Mouse (Mus musculus): ENCODE data around the gene Dusp7. TPM values are rescaled to one million over a fixed set of nuclear protein-coding genes. Genes with fewer than 3 reads are reported as not detected.
A peak's percentile ranks its signal among the peaks of the same experiment; 100 is the strongest.

Gene Dusp7
- polyA plus RNA-seq, 1 experiment from 2014 or later = 16.3 TPM

DNA sequence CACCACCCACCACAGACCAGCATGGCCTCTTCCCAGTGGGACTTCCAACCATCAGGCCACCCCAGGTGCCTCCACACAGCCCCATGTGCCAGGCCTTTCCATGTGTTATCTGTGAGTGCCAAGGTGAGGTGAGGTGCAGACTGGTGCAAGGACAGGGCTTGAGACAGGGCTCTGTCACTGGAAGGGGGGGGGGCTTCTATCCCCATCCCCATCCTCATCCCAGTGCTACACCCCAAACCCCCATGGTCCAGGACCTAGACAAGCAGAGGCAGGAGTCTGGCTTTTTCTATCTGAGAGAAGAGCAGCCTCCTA lies 12.5 kb upstream of the Dusp7 start:
- Histone ChIP-seq H3K4me3 (replicated peaks) (no peak overlapping the region), H3K4me2 (no peak overlapping the region), H3K9ac (no peak overlapping the region), H3K4me1 (peaks cover 36% of the 10 kb centered on the region), H3K27me3 (no peaks in the 10 kb centered on the region), H3K9me3 (no peaks in the 10 kb centered on the region), H3K36me3 (replicated peaks) (no peaks in the 10 kb centered on the region), H3K27ac (peak overlapping the region; percentile 39)
- ATAC-seq (ENCODE audit: low FRiP score) = no peak

DNA sequence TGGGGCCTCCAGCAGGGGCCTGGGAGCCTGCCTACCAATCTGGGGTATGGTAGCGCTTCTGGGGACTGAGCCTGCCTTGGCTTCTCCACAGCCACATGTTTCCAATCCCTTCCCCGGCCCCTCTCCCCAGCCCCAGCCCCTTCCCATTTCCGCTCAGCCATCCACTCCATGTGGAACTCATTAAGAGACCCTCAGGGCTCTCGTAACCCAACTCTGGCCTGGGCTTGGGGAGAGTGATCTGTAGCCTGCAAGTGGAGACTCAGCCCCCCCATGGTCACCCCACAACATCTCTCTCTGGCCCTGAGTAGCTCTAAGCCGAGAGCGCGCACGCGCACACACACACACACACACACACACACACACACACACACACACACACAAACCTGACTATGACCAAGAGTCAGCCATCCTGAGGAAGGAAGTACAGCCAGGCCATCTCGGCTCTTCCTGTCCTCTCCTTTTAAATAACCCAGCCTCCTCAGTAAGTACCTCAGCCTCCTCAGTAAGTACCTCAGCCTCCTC lies 12.0 kb upstream of the Dusp7 start:
- no peak overlapping the region for H3K4me2 ChIP-seq
- no peaks in the 10 kb centered on the region for H3K36me3 ChIP-seq (replicated peaks)
- H3K4me1 ChIP-seq = peaks cover 36% of the 10 kb centered on the region
- WGBS = 76% methylated on average over 10 of the region's 10 CpGs
- peak overlapping the region; percentile 39; the same call in 1 of the 2 replicates for H3K27ac ChIP-seq
- no peak for ATAC-seq (ENCODE audit: low FRiP score)
- no peaks in the 10 kb centered on the region for H3K27me3 ChIP-seq
- no peak overlapping the region for H3K9ac ChIP-seq
- no peaks in the 10 kb centered on the region for H3K9me3 ChIP-seq
- no peak overlapping the region for H3K4me3 ChIP-seq (replicated peaks)

DNA sequence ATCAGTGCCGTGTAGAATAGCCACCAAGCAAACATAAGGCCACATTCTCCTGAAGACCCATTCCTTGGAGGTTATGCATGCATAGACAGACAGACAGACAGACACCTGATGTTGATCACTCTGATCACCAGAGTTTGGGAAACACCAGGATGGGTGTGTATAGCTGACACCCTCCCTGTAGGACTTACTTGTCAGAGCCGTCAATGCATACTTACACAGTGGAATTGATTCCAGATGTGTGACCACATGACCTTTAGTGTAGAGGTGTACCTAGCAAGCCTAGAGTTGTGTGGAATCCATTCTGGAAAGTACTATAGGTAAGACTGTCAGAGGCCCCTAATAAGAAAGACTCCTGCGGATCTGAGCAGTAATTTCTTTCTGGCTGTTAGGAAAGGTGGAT lies 11.3 kb upstream of the Dusp7 start:
- no peaks in the 10 kb centered on the region for H3K27me3 ChIP-seq
- H3K4me1 ChIP-seq = peaks cover 36% of the 10 kb centered on the region
- H3K9ac ChIP-seq = no peak overlapping the region
- H3K4me3 ChIP-seq (replicated peaks) = no peak overlapping the region
- H3K36me3 ChIP-seq (replicated peaks) = no peaks in the 10 kb centered on the region
- 75% methylated on average over 3 of the region's 3 CpGs for WGBS
- no peak for ATAC-seq (ENCODE audit: low FRiP score)
- H3K4me2 ChIP-seq = no peak overlapping the region
- no peaks in the 10 kb centered on the region for H3K9me3 ChIP-seq
- no peak overlapping the region for H3K27ac ChIP-seq

DNA sequence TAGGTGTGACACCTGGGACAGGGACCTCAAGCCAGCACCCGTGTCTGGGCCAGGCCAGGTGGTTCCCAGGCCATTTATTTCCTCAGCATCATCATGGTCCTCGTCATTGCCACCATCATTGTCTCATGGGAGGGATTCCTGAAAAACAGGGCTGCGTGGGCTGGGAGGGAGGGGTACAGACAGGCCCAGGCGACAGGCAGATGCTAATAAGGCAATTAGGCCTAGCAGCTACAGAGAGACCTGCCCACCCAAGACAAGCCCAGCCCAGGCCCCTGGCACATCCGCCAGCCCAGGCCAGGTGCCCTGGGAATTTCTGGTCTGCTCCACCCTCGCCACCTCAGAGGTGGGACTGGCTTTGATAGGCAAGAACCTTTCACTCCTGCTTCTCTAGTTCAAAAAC lies 9.1 kb upstream of the Dusp7 start:
- peaks cover 30% of the 10 kb centered on the region for H3K4me1 ChIP-seq
- ATAC-seq (ENCODE audit: low FRiP score) = no peak
- H3K9me3 ChIP-seq = no peaks in the 10 kb centered on the region
- H3K4me3 ChIP-seq (replicated peaks) = no peak overlapping the region
- H3K27me3 ChIP-seq = no peaks in the 10 kb centered on the region
- 43% methylated on average over 6 of the region's 6 CpGs for WGBS
- H3K27ac ChIP-seq = no peak overlapping the region
- no peak overlapping the region for H3K4me2 ChIP-seq
- no peak overlapping the region for H3K9ac ChIP-seq
- H3K36me3 ChIP-seq (replicated peaks) = no peaks in the 10 kb centered on the region

DNA sequence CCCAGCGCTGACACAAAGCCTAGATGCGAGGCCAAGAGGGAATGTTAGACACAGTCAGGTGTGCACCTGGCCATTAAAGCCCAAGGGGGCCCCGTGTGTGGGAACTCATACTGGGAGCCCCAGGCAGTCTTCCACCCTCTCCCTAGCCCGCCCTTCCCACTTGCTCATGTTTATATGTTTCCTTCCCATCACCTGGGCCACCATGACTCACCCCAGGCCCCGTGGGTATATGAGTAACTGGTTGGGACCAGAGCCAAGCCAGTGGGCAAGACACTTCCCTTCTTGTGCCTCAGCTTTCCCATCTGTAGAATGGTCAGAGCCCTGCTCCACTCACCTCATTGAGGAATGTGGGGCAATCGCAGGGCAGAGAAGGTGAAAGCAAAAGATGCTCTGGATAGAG lies 7.3 kb upstream of the Dusp7 start:
- 90% methylated on average over 6 of the region's 6 CpGs for WGBS
- Histone ChIP-seq H3K9me3 (no peaks in the 10 kb centered on the region), H3K27ac (no peak overlapping the region), H3K4me2 (no peak overlapping the region), H3K9ac (no peak overlapping the region), H3K36me3 (replicated peaks) (no peaks in the 10 kb centered on the region), H3K4me3 (replicated peaks) (no peak overlapping the region), H3K27me3 (0 out of 2 replicates have a peak, but pooled peaks cover under 1% of the 10 kb centered on the region), H3K4me1 (peaks cover 19% of the 10 kb centered on the region)
- ATAC-seq (ENCODE audit: low FRiP score) = no peak

DNA sequence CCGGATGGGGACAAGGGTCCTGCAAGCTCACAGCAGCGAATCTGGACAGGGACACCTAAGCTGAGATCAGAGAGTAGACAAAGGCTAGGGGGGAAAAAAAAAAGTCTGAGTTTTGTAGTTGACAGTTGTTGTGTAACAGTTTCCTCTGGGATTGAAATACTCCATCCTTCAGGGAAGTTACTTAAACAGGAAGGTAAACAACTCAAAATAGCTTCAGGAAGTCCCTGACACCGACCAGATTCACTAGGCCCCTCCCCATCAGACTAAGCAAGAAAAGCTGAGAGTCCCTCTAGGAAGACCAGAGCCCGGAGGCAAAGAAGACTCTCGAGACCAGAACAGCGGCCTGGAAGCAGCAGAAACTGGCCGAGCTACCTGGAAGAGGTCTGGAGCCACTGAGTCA lies 3.1 kb upstream of the Dusp7 start:
- WGBS = 85% methylated on average over 7 of the region's 7 CpGs
- Histone ChIP-seq H3K4me1 (peaks cover 29% of the 10 kb centered on the region), H3K4me3 (replicated peaks) (no peak overlapping the region), H3K9me3 (no peaks in the 10 kb centered on the region), H3K36me3 (replicated peaks) (no peaks in the 10 kb centered on the region), H3K4me2 (no peak overlapping the region), H3K27me3 (peaks cover 6% of the 10 kb centered on the region; the same call in 1 of the 2 replicates), H3K9ac (no peak overlapping the region), H3K27ac (no peak overlapping the region)
- no peak for ATAC-seq (ENCODE audit: low FRiP score)

DNA sequence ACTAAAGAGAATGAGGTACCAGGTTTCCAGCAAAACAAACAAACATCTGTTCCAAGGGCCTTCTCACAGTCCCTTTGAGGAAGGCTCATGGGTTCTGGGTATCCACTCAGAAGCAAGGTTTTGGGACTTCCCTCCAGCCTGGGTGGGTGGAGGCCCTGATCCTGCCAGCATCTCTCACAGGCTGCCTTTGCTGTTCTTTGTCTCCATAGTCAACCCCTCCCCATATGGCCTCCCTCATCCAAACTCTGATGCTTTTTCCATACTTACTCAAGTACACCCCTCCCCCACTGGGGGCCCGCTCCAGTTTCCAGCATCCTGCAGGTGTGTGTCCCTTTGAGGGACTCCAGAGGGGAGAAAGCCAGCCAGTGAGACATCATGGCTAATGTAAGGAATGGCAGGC lies 2.2 kb upstream of the Dusp7 start:
- Histone ChIP-seq H3K27ac (no peak overlapping the region), H3K9me3 (no peaks in the 10 kb centered on the region)

DNA sequence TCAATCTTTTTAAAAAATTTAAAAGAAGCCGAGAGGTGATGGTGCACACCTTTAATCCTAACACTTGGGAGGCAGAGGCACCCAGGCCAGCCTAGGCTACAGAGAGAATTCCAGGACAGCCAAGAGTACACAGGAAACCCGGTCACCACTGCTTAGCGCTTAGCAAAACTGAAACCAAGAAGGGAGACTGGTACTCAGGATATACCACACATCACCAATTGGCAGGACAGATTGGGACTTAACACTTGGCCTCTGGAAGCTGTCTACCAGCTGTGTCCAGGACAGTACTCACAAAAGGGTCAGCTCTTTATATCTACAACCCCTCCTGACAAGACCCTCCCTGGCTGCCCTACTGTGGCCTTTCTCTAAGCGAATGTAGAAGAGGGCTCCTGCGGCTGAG lies 1.4 kb upstream of the Dusp7 start:
- H3K9me3 ChIP-seq = no peaks in the 10 kb centered on the region
- peak overlapping the region; percentile 89 for H3K4me3 ChIP-seq (replicated peaks)
- H3K36me3 ChIP-seq (replicated peaks) = peaks cover 12% of the 10 kb centered on the region; the same call in 1 of the 2 replicates
- H3K27ac ChIP-seq = no peak overlapping the region
- peak overlapping the region; percentile 86 for H3K4me2 ChIP-seq
- peaks cover 6% of the 10 kb centered on the region; the same call in 1 of the 2 replicates for H3K27me3 ChIP-seq
- no peak for ATAC-seq (ENCODE audit: low FRiP score)
- WGBS = 16% methylated on average over 5 of the region's 5 CpGs
- H3K4me1 ChIP-seq = peaks cover 45% of the 10 kb centered on the region
- peak overlapping the region; percentile 47; the same call in 1 of the 2 replicates for H3K9ac ChIP-seq

More for the DNA sequence above, 2.2 kb upstream of the Dusp7 start:
- ATAC-seq (ENCODE audit: low FRiP score) = no peak
- peaks cover 6% of the 10 kb centered on the region; the same call in 1 of the 2 replicates for H3K27me3 ChIP-seq
- peaks cover 6% of the 10 kb centered on the region; the same call in 1 of the 2 replicates for H3K36me3 ChIP-seq (replicated peaks)
- H3K4me2 ChIP-seq = no peak overlapping the region
- no peak overlapping the region for H3K9ac ChIP-seq
- 58% methylated on average over 1 of the region's 1 CpGs for WGBS
- H3K4me3 ChIP-seq (replicated peaks) = no peak overlapping the region
- H3K4me1 ChIP-seq = peaks cover 37% of the 10 kb centered on the region

DNA sequence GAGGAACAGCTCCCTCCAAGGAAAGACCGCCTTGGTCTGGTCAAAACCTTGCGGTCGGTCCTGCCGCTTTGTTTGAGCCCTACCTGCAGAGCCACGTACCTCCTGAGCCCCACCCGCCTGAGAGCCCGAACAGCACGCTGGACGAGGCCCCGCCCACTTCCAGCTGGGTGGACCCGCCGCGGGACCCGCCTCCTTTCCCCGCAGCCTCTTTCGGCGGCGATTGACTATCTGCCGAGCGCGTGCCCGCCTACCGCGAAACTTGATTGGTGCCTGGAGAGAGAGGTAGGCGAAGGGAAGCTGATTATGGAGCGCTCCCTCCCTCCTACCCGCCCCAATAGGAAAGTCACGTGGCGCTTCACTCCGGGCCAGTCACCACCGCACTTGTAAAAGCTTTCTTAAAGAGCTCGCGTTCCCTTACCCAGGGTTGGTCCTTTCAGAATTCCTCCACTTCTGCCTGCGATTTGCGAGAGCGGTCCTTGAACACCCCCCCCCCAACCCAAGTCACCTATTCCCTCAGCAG lies 780 bp upstream of the Dusp7 start:
- Histone ChIP-seq H3K27me3 (peaks cover 6% of the 10 kb centered on the region; the same call in 1 of the 2 replicates), H3K4me1 (peaks cover 51% of the 10 kb centered on the region), H3K4me2 (peak overlapping the region; percentile 86), H3K9me3 (no peaks in the 10 kb centered on the region), H3K36me3 (replicated peaks) (peaks cover 18% of the 10 kb centered on the region), H3K27ac (peak overlapping the region; percentile 97), H3K9ac (peak overlapping the region; percentile 94), H3K4me3 (replicated peaks) (peak overlapping the region; percentile 89)
- 0% methylated on average over 36 of the region's 36 CpGs for WGBS
- peak; percentile 93 for ATAC-seq (ENCODE audit: low FRiP score)

DNA sequence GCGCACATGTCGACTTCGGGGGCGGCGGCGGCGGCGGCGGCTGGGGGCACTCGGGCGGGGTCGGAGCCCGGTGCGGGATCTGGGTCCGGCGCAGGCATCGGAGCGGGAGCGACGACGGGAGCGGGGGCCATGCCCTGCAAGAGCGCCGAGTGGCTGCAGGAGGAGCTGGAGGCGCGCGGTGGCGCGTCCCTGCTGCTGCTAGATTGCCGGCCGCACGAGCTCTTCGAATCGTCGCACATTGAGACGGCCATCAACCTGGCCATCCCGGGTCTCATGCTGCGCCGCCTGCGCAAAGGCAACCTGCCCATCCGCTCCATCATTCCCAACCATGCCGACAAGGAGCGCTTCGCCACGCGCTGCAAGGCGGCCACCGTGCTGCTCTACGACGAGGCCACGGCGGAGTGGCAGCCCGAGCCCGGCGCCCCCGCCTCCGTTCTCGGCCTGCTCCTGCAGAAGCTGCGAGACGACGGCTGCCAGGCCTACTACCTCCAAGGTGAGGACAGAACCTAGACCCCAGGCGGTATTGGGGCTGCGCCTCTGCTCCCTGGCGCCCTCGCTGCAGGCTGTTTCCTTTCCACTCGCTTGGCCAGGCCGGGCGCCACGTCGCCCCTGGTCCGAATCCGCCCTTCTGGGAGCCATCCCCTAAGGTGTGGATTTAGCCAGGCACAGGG lies 534 bp downstream of the Dusp7 start:
- Histone ChIP-seq H3K4me2 (peak overlapping the region; percentile 86), H3K36me3 (replicated peaks) (peaks cover 31% of the 10 kb centered on the region), H3K9ac (peak overlapping the region; percentile 94), H3K9me3 (no peaks in the 10 kb centered on the region), H3K27ac (peak overlapping the region; percentile 97), H3K4me3 (replicated peaks) (peak overlapping the region; percentile 89), H3K4me1 (peaks cover 54% of the 10 kb centered on the region), H3K27me3 (peaks cover 6% of the 10 kb centered on the region; the same call in 1 of the 2 replicates)
- WGBS = under 1% methylated on average over 63 of the region's 72 CpGs
- peak; percentile 39 for ATAC-seq (ENCODE audit: low FRiP score)

DNA sequence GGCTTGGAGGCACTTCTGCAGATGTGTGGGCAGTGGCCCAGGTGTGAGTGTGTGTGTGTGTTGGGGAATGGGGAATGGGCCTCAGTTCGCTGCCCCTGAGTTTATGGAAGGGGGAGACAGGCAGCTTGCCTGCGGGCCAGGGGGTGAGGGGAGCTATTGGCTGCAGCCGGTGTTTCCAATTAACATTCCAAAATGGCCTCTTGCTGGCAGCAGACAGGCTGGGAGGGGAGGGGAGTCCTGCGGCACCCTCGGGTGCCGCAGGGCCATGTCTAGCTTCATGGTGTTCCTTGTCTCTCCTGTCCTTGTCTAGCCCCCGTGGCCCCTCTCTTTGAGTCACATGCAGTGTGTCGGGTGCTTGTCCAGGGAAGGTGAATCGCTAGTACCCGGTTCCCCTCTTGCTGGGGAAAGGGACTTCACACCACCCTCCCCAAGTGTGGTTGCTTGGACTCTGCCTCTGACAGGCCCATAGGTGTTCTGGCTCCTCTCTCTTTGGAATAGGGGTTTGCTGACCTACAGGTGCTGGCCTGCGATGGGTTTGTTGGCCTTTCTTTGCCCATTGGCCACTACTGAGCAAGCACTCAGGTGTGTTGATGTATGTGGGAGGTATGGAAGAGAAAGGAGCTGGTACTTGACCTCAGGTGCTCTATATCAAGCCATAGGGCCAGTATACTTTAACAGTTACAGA lies 1.5 kb downstream of the Dusp7 start:
- H3K27ac ChIP-seq = peak overlapping the region; percentile 97; the same call in 1 of the 2 replicates
- H3K9me3 ChIP-seq = no peaks in the 10 kb centered on the region
- H3K4me1 ChIP-seq = peaks cover 54% of the 10 kb centered on the region
- WGBS = 6% methylated on average over 11 of the region's 11 CpGs
- peak overlapping the region; percentile 94 for H3K9ac ChIP-seq
- H3K36me3 ChIP-seq (replicated peaks) = peaks cover 38% of the 10 kb centered on the region
- H3K4me2 ChIP-seq = peak overlapping the region; percentile 86
- peak overlapping the region; percentile 89 for H3K4me3 ChIP-seq (replicated peaks)
- no peak for ATAC-seq (ENCODE audit: low FRiP score)
- H3K27me3 ChIP-seq = peaks cover 6% of the 10 kb centered on the region; the same call in 1 of the 2 replicates

DNA sequence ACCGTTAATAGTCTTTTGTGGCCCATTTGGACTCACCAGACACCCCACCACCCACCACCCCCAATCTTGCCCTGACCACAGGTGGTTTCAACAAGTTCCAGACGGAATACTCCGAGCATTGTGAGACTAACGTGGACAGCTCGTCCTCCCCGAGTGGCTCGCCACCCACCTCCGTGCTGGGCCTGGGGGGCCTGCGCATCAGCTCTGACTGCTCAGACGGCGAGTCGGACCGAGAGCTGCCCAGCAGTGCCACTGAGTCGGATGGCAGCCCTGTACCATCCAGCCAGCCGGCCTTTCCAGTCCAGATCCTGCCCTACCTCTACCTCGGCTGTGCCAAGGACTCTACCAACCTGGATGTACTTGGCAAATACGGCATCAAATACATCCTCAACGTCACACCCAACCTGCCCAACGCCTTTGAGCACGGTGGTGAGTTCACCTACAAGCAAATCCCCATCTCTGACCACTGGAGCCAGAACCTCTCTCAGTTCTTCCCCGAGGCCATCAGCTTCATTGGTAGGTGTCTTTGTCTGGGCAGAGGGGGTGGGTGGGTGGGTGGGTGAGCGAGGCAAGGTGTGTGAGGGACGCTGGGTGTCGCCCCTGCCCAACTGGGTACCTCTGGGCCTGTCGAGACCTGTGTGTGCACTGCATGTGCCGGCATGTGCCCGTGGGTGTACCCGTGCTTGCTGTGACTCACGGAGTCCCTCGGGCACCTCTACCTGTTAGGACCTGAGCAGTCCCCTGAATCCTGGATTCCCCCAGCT lies 2.4 kb downstream of the Dusp7 start:
- H3K9ac ChIP-seq = peak overlapping the region; percentile 94; the same call in 1 of the 2 replicates
- WGBS = 83% methylated on average over 30 of the region's 30 CpGs
- H3K4me1 ChIP-seq = peaks cover 54% of the 10 kb centered on the region
- peaks cover 6% of the 10 kb centered on the region; the same call in 1 of the 2 replicates for H3K27me3 ChIP-seq
- no peaks in the 10 kb centered on the region for H3K9me3 ChIP-seq
- H3K4me3 ChIP-seq (replicated peaks) = peak overlapping the region; percentile 89
- peak overlapping the region; percentile 86 for H3K4me2 ChIP-seq
- H3K36me3 ChIP-seq (replicated peaks) = peaks cover 42% of the 10 kb centered on the region
- ATAC-seq (ENCODE audit: low FRiP score) = no peak
- H3K27ac ChIP-seq = 0 out of 2 replicates have a peak overlapping the region, but pooled peaks have one; percentile 0

All from forebrain, embryonic 12.5 days (tissue).